Mouse (Mus musculus) bone marrow macrophage, adult 2 months (primary cell): ENCODE results near the gene Lcn12. TPM values are rescaled to one million over a fixed set of nuclear protein-coding genes. Genes with fewer than 3 reads are reported as not detected.

ENCODE experiments used
- H3K27ac ChIP-seq: 2 replicates; pipeline ENCODE4 v1.5.1; 2012; ENCODE audit warnings: low read depth, low read length; ENCODE audit not compliant: insufficient read depth
- H3K4me1 ChIP-seq: 2 replicates; pipeline ENCODE4 v1.6.1; 2012; ENCODE audit warnings: low read length; ENCODE audit not compliant: control insufficient read depth, insufficient read depth
- H3K4me3 ChIP-seq: 2 replicates; pipeline ENCODE4 v1.5.1; 2012; ENCODE audit warnings: mild to moderate bottlenecking, low read length, moderate library complexity; ENCODE audit not compliant: insufficient read depth
- CTCF ChIP-seq: IDR thresholded peaks from 2 replicates; pipeline ENCODE4 v1.5.1; 2012; ENCODE audit warnings: low read depth, mild to moderate bottlenecking, low read length, moderate library complexity
- POLR2A ChIP-seq: IDR thresholded peaks from 2 replicates; pipeline ENCODE4 v1.6.1; 2012; ENCODE audit warnings: mild to moderate bottlenecking, low read depth, low read length, borderline replicate concordance
- polyA plus RNA-seq: library from polyadenylated mRNA; stranded (reverse); fragments of >200 nt; gene quantifications from 2 replicates; pipeline ENCODE4 v1.2.4, GENCODE M21; 2012; ENCODE audit not compliant: missing spikeins, insufficient read depth, insufficient read length

The Lcn12 gene
- polyA plus RNA-seq, 1 experiment: not detected

DNA sequence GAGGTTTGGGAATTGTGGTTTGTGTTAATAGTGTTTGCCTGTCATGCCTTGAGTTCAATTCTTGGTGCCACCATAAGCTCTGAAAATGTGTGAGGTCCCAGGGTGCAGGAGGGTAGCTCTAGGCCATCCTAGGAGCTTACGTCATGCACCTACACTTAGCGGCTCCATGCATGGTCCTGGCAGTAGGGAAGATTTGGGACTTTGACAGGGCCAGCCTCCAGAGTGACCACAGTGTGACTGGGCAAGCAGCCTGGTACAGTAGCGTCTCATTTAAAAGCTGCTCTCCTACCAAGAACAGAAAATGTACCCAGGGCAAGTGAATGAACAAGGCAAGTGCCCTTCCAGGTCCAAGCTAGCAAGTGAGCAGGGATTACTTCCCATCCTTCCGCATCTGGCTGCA, 12.1 kb upstream of the Lcn12 start:
- H3K4me1 ChIP-seq: peaks cover 10% of the 10 kb centered on the region
- no peak overlapping the region for H3K4me3 ChIP-seq
- no peak overlapping the region for H3K27ac ChIP-seq
- no peak for TF ChIP-seq POLR2A
- TF ChIP-seq CTCF: no peak

DNA sequence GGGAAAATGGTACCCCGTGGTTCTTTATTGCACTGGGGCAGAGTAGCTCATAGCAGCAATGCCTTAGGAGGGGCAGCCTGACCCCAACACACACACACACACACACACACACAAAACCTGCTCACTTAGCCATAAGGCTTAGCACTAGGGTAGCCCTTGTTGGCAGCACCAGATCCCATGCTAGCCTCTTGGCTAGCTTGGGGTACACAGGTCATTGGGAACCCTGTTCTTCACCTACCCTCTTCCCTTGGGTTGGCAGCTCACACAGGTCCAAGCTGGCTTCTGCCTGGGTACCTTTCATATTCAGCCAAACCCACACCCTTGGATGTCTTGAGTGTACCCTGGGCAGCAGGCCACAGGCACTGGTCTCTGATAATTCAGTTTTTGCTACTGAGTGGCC, 11.3 kb upstream of the Lcn12 start:
- H3K4me1 ChIP-seq: peaks cover 13% of the 10 kb centered on the region
- no peak for TF ChIP-seq CTCF
- no peak for TF ChIP-seq POLR2A
- no peak overlapping the region for H3K27ac ChIP-seq
- H3K4me3 ChIP-seq: no peak overlapping the region

GRCm38 (mm10) chr2:25504538-25504937, 10.8 kb upstream of the Lcn12 start:
- H3K27ac ChIP-seq: no peak overlapping the region
- TF ChIP-seq CTCF (no peak), POLR2A (no peak)
- H3K4me3 ChIP-seq: no peak overlapping the region
- H3K4me1 ChIP-seq: peaks cover 14% of the 10 kb centered on the region

DNA sequence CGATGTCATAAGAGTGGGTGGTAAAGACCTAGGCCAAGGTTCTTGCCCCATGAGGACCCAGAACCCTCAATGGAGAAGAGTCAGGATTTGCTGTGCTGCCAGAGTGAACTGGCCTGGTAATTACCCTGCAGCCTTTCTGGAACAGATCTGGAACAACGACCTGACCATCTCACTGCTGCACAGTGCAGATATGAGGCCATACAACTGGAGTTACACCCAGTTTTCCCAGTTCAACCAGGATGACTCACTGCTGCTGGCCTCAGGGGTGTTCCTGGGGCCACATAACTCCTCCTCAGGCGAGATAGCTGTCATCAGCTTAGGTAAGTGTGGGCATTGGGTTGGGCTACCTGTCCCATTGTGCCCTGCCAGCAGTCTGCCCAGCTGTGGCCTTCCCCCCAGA, 9.0 kb upstream of the Lcn12 start:
- no peak overlapping the region for H3K27ac ChIP-seq
- TF ChIP-seq CTCF (no peak), POLR2A (no peak)
- H3K4me1 ChIP-seq: peaks cover 23% of the 10 kb centered on the region
- no peak overlapping the region for H3K4me3 ChIP-seq

- peak within 1 kb of the TSS; percentile 59 for H3K27ac ChIP-seq
- peak within 1 kb of the TSS; percentile 94 for H3K4me3 ChIP-seq
- no peak for TF ChIP-seq POLR2A
- TF ChIP-seq CTCF: no peak
- peaks cover 32% of the 10 kb centered on the region for H3K4me1 ChIP-seq
These were observed 8.1 kb upstream of the Lcn12 start, which contains the start of gene C8g for GRCm38 (mm10) chr2:25501593-25502486. Gene C8g (minus strand): TSS chr2:25501719.

- peak within 1 kb of the TSS; percentile 94 for H3K4me3 ChIP-seq
- peaks cover 34% of the 10 kb centered on the region for H3K4me1 ChIP-seq
- TF ChIP-seq POLR2A: no peak
- no peak for TF ChIP-seq CTCF
These were observed 7.1 kb upstream of the Lcn12 start, which contains the start of gene Fbxw5 for GRCm38 (mm10) chr2:25500576-25501405. Gene Fbxw5 (plus strand): TSS chr2:25500750.

GRCm38 (mm10) chr2:25500071-25500575, 6.4 kb upstream of the Lcn12 start:
- TF ChIP-seq CTCF: no peak
- no peak for TF ChIP-seq POLR2A
- peak overlapping the region; percentile 53 for H3K27ac ChIP-seq
- H3K4me3 ChIP-seq: peak overlapping the region; percentile 55
- peaks cover 34% of the 10 kb centered on the region for H3K4me1 ChIP-seq

More at GRCm38 (mm10) chr2:25500576-25501405, 7.1 kb upstream of the Lcn12 start, which contains the start of gene Fbxw5:
- H3K27ac ChIP-seq: peak within 1 kb of the TSS; percentile 59

GRCm38 (mm10) chr2:25498622-25499478, 5.1 kb upstream of the Lcn12 start:
- TF ChIP-seq CTCF (no peak), POLR2A (no peak)
- H3K27ac ChIP-seq: peak overlapping the region; percentile 66; the same call in 1 of the 2 replicates
- no peak overlapping the region for H3K4me3 ChIP-seq
- peaks cover 34% of the 10 kb centered on the region for H3K4me1 ChIP-seq

DNA sequence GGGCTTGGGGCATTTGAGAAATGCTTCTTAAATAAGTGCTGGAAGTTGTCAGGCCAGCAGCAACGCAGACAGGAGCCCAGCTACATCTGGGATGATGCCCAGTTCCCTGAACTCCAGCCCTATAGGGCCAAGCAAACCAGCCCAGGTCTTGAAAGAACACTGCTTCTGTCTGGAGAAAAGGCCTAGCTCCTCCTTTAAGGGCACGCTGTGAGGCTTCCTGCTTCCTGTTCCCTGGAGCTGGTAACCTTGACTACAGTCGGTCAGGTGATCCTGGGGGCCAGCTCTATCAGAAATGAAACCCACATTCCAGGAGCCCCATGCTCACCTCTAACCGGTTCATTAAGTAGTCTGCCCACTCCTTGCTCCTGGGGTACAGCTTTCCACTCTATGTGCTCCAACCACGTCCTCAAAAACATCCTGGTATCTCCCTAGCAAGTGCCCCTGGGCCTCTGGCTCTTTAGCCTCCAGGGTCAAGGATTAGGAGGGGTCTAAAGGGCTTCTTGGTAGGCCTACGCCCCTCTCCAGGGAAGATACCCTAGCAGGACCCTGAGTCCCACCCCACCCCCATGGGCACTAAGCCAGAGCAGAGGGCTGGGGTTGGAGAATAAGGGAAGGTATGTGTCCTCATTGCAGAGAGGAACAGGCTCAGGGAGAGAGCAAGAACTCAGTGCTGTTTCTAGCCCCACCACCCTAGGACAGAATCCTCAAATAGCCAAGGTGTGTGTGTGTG, 4.3 kb upstream of the Lcn12 start:
- H3K4me1 ChIP-seq: peaks cover 34% of the 10 kb centered on the region
- peak overlapping the region; percentile 37 for H3K4me3 ChIP-seq
- H3K27ac ChIP-seq: peak overlapping the region; percentile 74
- no peak for TF ChIP-seq CTCF
- TF ChIP-seq POLR2A: no peak
